Mouse (Mus musculus) CH12.LX (cell line): Measurements from ENCODE around the gene Ttf2. TPM values are rescaled to one million over a fixed set of nuclear protein-coding genes. Genes with fewer than 3 reads are reported as not detected.

Experiments used
- DNase-seq: peaks from one replicate; pipeline ENCODE4 v3.0.0-alpha.2; 2013; ENCODE audit errors: extremely low read depth
- H3K27ac ChIP-seq: 2 replicates; pipeline ENCODE4 v1.5.1; 2012; ENCODE audit warnings: low read depth, mild to moderate bottlenecking, control low read depth, moderate library complexity; ENCODE audit not compliant: insufficient read depth
- H3K27me3 ChIP-seq: replicated peaks from 2 replicates; pipeline ENCODE3; 2012; ENCODE audit warnings: inconsistent platforms
- H3K36me3 ChIP-seq, 2 experiments: replicated peaks in 1 of 2; 2 replicates each; pipeline versions ENCODE3 to v1.6.1; 2012; ENCODE audit warnings: inconsistent platforms in 1 of 2, low read length in 1 of 2, mild to moderate bottlenecking in 1 of 2, mixed read lengths in 1 of 2, moderate library complexity in 1 of 2; ENCODE audit not compliant: control insufficient read depth in 1 of 2, insufficient read depth in 1 of 2
- H3K4me1 ChIP-seq, 2 experiments: 2 replicates each; pipeline ENCODE4 v1.6.1; 2012; ENCODE audit warnings: inconsistent platforms in 1 of 2, moderate library complexity in 1 of 2; ENCODE audit not compliant: insufficient read depth in 2 of 2, control insufficient read depth in 1 of 2
- H3K4me2 ChIP-seq: 2 replicates; pipeline ENCODE4 v1.6.1; 2012; ENCODE audit warnings: low read depth, mild to moderate bottlenecking, control low read depth; ENCODE audit not compliant: poor library complexity, insufficient read depth, severe bottlenecking
- H3K4me3 ChIP-seq, 3 experiments: fragments of 150-350 bp in 1 of 3; sonication (generic) in 1 of 3; replicated peaks in 1 of 3; 2 replicates each; pipeline versions ENCODE3 to v1.5.1; 2011 to 2012; ENCODE audit warnings: low read depth in 2 of 3, low read length in 2 of 3, mild to moderate bottlenecking in 2 of 3, moderate library complexity in 2 of 3, control low read depth in 1 of 3, improper control_type of control experiment in 1 of 3, inconsistent platforms in 1 of 3, mixed read lengths in 1 of 3; ENCODE audit not compliant: poor library complexity in 1 of 3
- H3K79me2 ChIP-seq: replicated peaks from 2 replicates; pipeline ENCODE4 v1.6.1; 2012; ENCODE audit warnings: mild to moderate bottlenecking, moderate library complexity; ENCODE audit not compliant: control insufficient read depth, poor library complexity, insufficient read depth, severe bottlenecking; ENCODE audit errors: extremely low read depth
- H3K9ac ChIP-seq: 2 replicates; pipeline ENCODE4 v1.6.1; 2012; ENCODE audit warnings: low read depth, mild to moderate bottlenecking, control low read depth, moderate library complexity; ENCODE audit not compliant: insufficient read depth
- H3K9me3 ChIP-seq: replicated peaks from 2 replicates; pipeline ENCODE3; 2012; ENCODE audit warnings: low read length, inconsistent platforms, mixed read lengths
- CTCF ChIP-seq, 2 experiments: IDR thresholded peaks in 1 of 2; conservative IDR thresholded peaks in 1 of 2; 2 replicates each; pipeline ENCODE4 v1.5.1; 2011 to 2012; ENCODE audit warnings: low read depth in 2 of 2, low read length in 2 of 2, improper control_type of control experiment in 1 of 2, inconsistent platforms in 1 of 2, mild to moderate bottlenecking in 1 of 2, moderate library complexity in 1 of 2
- E2F4 ChIP-seq: IDR thresholded peaks from 2 replicates; pipeline ENCODE4 v1.6.1; 2011; ENCODE audit warnings: low read depth, low read length, improper control_type of control experiment; ENCODE audit not compliant: insufficient replicate concordance
- ELF1 ChIP-seq: IDR thresholded peaks from 2 replicates; pipeline ENCODE4 v1.6.1; 2014; ENCODE audit warnings: low read depth, mild to moderate bottlenecking, inconsistent platforms, low read length, improper control_type of control experiment
- MAFK ChIP-seq: IDR thresholded peaks from 2 replicates; pipeline ENCODE4 v1.6.1; 2011; ENCODE audit warnings: low read length, improper control_type of control experiment; ENCODE audit not compliant: insufficient replicate concordance
- MAX ChIP-seq: IDR thresholded peaks from 2 replicates; pipeline ENCODE4 v1.6.1; 2011; ENCODE audit warnings: low read length, improper control_type of control experiment
- NELFE ChIP-seq: IDR thresholded peaks from 2 replicates; pipeline ENCODE4 v1.6.1; 2011; ENCODE audit warnings: low read depth, low read length, improper control_type of control experiment
- RAD21 ChIP-seq: IDR thresholded peaks from 2 replicates; pipeline ENCODE4 v1.6.1; 2011; ENCODE audit warnings: low read depth, mild to moderate bottlenecking, low read length, improper control_type of control experiment, moderate library complexity
- SIN3A ChIP-seq: IDR thresholded peaks from 2 replicates; pipeline ENCODE4 v1.6.1; 2012; ENCODE audit warnings: low read length, improper control_type of control experiment, inconsistent platforms
- SMC3 ChIP-seq: IDR thresholded peaks from 2 replicates; pipeline ENCODE4 v1.6.1; 2011; ENCODE audit warnings: low read depth, low read length, improper control_type of control experiment
- TBP ChIP-seq: conservative IDR thresholded peaks from 2 replicates; pipeline ENCODE4 v1.6.1; 2011; ENCODE audit warnings: low read depth, low read length, improper control_type of control experiment
- TCF12 ChIP-seq: IDR thresholded peaks from 2 replicates; pipeline ENCODE4 v1.6.1; 2014; ENCODE audit warnings: low read depth, mild to moderate bottlenecking, inconsistent platforms, low read length, improper control_type of control experiment
- ZC3H11A ChIP-seq: IDR thresholded peaks from 2 replicates; pipeline ENCODE4 v1.6.1; 2012; ENCODE audit warnings: low read depth, mild to moderate bottlenecking, inconsistent platforms, low read length, improper control_type of control experiment
- dilution Hi-C: fragments of 300-500 bp; cut with MboI; formaldehyde crosslinking; loops from 2 replicates; pipeline ENCODE4 v1.14.3; 2020; ENCODE audit warnings: low sequenced_read_pairs; ENCODE audit not compliant: extremely low pct_unique_long_range_greater_than_20kb, extremely low pct_ligation_motif_present
- in situ Hi-C: fragments of 300-500 bp; cut with MboI; formaldehyde crosslinking; loops from 3 replicates; pipeline ENCODE4 v1.14.3; 2019; ENCODE audit warnings: low sequenced_read_pairs, low pct_ligation_motif_present, low pct_unique_long_range_greater_than_20kb, mixed read lengths
- polyA plus RNA-seq: library from polyadenylated mRNA; unstranded; fragments of >175 nt; gene quantifications from 2 replicates; pipeline ENCODE4 v1.2.1, GENCODE M21; 2012; ENCODE audit warnings: low read depth; ENCODE audit not compliant: insufficient read length
- total RNA-seq, 2 experiments: library from RNA; depleted of rRNA; stranded (reverse); fragments of 300-350 nt in 1 of 2; fragments of >200 nt in 1 of 2; gene quantifications; 2 replicates each; pipeline ENCODE4 v1.2.3; 2012 to 2014

The Ttf2 gene
- total and polyA plus RNA-seq, 3 experiments = 27.2 to 34.0 (median 29.7) TPM

GRCm38 (mm10) chr3:100973906-100974305 lies 4.4 kb upstream of the Ttf2 start:
- TF ChIP-seq CTCF (conservative IDR thresholded peaks at IDR 0.05 in 1 of 2, IDR thresholded peaks at IDR 0.05 in 1 of 2; ENCODE audit: low read depth in 2 of 2, low read length in 2 of 2) (peak; percentile 33 to 86; a peak in 3 of 4 replicates), SMC3 (peak; percentile 87), MAFK (no peak), TCF12 (no peak), RAD21 (peak; percentile 91), ZC3H11A (peak; percentile 75; the same call in 1 of the 2 replicates)
- H3K4me2 ChIP-seq = no peak overlapping the region
- no peak overlapping the region for H3K27ac ChIP-seq
- peaks cover 2% of the 10 kb centered on the region; the same call in 1 of the 2 replicates for H3K79me2 ChIP-seq
- in situ Hi-C loops (loop anchor here (10.0 to 25.0 kb wide), 2 partner anchors 491 to 838 kb away; no protein-coding TSS in a partner anchor), dilution Hi-C loops (no loop called here)
- H3K4me3 ChIP-seq = no peak overlapping the region
- H3K27me3 ChIP-seq = no peaks in the 10 kb centered on the region
- no peaks in the 10 kb centered on the region for H3K36me3 ChIP-seq
- H3K9ac ChIP-seq = no peak overlapping the region
- H3K4me1 ChIP-seq = peaks cover 0 to 4% of the 10 kb centered on the region in 2 experiments; a peak in 2 of 4 replicates
- no peaks in the 10 kb centered on the region for H3K9me3 ChIP-seq
- DNase-seq = peak; percentile 51

GRCm38 (mm10) chr3:100963849-100964542 lies 5.5 kb downstream of the Ttf2 start:
- dilution Hi-C loops = no loop called here
- TF ChIP-seq E2F4 (no peak), TBP (no peak), CTCF (conservative IDR thresholded peaks at IDR 0.05 in 1 of 2, IDR thresholded peaks at IDR 0.05 in 1 of 2; ENCODE audit: low read depth in 2 of 2, low read length in 2 of 2) (peak; percentile 17 to 58; a peak in 2 of 4 replicates), SIN3A (no peak), ZC3H11A (no peak), NELFE (no peak), ELF1 (no peak), MAX (no peak), RAD21 (peak; percentile 45)
- TF ChIP-seq, all 38 proteins: peak for 2
- Histone ChIP-seq H3K9me3 (no peaks in the 10 kb centered on the region), H3K36me3 (peaks cover 51 to 86% of the 10 kb centered on the region in 2 experiments), H3K79me2 (peaks cover 4% of the 10 kb centered on the region; the same call in 1 of the 2 replicates), H3K4me2 (no peak overlapping the region), H3K4me1 (peaks cover 0 to 6% of the 10 kb centered on the region in 2 experiments; a peak in 1 of 4 replicates), H3K4me3 (no peak overlapping the region), H3K27me3 (no peaks in the 10 kb centered on the region), H3K9ac (no peak overlapping the region), H3K27ac (no peak overlapping the region)
- peak; percentile 24 for DNase-seq
- in situ Hi-C loops = loop anchor here (25.0 kb wide), 1 partner anchor 848 kb away; no protein-coding TSS in a partner anchor
